Mouse (Mus musculus) ES-E14 (cell line): ENCODE measurements around the gene Rnasek.

Source experiments
- CHD2 ChIP-seq: IDR thresholded peaks from 2 replicates; pipeline ENCODE4 v1.6.1; 2014; ENCODE audit warnings: mild to moderate bottlenecking, low read depth, low read length, inconsistent platforms
- HCFC1 ChIP-seq: IDR thresholded peaks from 2 replicates; pipeline ENCODE4 v1.6.1; 2012; ENCODE audit warnings: low read length, inconsistent platforms, borderline replicate concordance; ENCODE audit not compliant: insufficient read depth
- MAFK ChIP-seq: IDR thresholded peaks from 2 replicates; pipeline ENCODE4 v1.6.1; 2014; ENCODE audit warnings: mild to moderate bottlenecking, low read depth, low read length, inconsistent platforms; ENCODE audit not compliant: insufficient read depth

GRCm38 (mm10) chr11:70214856-70215209 is 24.8 kb downstream of the Rnasek start:
- TF ChIP-seq CHD2: no peak
- TF ChIP-seq MAFK: no peak
- TF ChIP-seq HCFC1: no peak
